Mouse (Mus musculus) left cerebral cortex, postnatal 25 days (tissue): Measurements from ENCODE around the gene Slc24a3. TPM values are rescaled to one million over a fixed set of nuclear protein-coding genes. Genes with fewer than 3 reads are reported as not detected.

Experiments used
- DNase-seq, 2 experiments: peaks; one replicate each; pipeline ENCODE4 v3.0.0; 2022; ENCODE audit warnings: low spot score in 2 of 2, mixed read lengths in 1 of 2
- intact Hi-C: fragments of 180-260 bp; cut with DNase I; formaldehyde crosslinking; loops from one replicate; pipeline ENCODE4 v1.15.1; 2025
- total RNA-seq, 2 experiments: library from RNA; stranded (reverse); gene quantifications; 2 replicates each; pipeline ENCODE4 v1.2.3; 2021

Slc24a3 gene
- total RNA-seq, 2 experiments from 2014 or later, result 130 to 132 TPM

DNA sequence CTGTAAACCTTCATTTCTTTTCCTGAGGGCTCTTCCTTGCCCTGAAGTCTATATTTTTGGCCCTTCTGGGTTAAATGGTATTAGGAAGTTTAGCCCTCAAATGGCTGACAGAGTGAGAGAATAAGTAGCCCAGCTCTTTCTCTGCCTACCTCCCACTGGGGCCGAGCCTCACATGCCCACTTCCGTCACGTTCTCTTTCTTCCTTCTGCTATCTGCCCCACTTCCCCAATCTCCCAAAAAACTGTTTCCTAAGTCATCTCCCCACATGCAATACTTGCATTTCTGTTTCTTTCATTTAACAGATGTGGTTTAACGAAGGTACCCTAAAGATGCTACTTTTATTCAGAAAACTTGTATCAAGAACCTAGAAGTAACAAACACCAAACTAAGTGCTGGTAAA, 406.6 kb downstream of the Slc24a3 start:
- DNase-seq, result no peak
- intact Hi-C loops, result no loop called here

DNA sequence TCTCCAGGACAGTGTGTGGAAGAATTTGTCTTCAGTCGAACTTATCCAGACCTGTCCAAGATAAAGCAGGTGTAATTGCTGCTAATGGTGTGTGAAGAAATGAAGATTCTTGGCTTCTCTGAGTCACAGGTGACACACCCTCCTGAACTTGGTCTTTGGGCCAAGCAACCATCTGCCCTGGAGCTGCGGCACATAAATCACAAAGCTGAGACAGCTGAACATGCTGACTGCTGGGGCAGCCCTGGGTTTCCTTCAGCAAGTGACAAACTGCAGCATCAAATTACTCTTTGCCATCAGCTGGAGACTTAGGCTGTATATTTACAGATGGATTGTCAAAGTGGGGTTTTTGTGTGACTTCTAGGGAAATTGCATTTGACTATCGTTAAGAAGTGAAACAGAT, 415.5 kb downstream of the Slc24a3 start:
- intact Hi-C loops, result loop anchor here (10.0 kb wide), 1 partner anchor 238 kb away; no protein-coding TSS in a partner anchor
- DNase-seq, result no peak

DNA sequence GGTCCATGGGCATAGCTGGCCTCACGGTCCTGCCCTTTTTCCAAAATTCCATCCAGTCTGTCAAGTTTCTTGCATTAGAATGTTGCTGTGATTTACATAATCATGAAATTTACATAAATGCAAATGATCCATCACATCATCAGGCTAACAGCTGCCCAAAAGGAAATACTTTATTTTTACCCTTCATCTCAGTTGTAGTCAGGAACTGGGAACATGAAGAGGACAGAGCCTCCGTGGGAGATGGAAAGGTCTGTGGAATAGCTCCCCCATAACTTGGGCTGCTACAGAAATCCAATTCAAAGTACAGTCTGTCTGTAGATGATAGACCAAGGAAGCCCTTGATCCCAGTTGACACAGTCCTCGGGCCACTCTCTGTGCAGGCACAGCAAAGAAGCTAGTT, 417.9 kb downstream of the Slc24a3 start:
- DNase-seq, result peak in 1 of 2 experiments; percentile 56
- intact Hi-C loops, result loop anchor here (5.0 to 10.0 kb wide), 4 partner anchors 68 to 948 kb away; no protein-coding TSS in a partner anchor

DNA sequence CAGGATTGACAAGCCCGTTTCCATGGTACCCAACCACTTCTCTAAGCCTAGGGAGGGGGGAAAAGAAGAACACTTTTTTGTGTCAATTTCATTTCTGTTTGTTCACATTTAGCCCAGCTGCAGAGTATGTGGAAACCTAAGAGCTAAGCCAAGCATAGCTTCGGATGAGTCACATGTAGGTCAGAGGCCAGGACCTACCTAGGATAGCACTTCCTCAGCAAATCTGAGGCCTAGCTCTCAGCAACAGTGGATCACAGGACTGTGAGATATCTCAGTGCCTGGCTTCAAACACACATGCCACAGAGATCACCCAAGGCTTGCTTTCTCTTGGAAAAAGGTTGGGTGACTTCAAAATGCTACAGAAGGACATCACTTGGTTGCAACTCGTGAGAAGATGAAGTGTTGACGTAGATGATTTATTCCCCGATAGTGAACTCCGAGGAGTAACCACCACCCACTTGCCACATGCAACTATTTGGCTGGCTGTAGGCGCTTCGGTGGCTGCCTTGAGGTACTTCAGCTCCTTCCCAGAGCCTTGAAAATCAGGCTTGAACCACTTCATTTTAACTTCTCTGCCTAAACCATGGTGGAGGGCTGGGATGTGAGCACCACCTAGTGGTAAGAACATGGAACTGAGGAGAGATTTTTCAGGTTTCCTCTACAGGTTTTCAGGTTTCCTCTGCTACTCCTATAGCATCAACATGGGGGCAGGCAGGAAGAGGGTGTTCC, 420.6 kb downstream of the Slc24a3 start:
- peak; percentile 70 to 86 for DNase-seq
- intact Hi-C loops, result loop anchor here (1.0 to 10.0 kb wide), 6 partner anchors 31 to 951 kb away; no protein-coding TSS in a partner anchor

DNA sequence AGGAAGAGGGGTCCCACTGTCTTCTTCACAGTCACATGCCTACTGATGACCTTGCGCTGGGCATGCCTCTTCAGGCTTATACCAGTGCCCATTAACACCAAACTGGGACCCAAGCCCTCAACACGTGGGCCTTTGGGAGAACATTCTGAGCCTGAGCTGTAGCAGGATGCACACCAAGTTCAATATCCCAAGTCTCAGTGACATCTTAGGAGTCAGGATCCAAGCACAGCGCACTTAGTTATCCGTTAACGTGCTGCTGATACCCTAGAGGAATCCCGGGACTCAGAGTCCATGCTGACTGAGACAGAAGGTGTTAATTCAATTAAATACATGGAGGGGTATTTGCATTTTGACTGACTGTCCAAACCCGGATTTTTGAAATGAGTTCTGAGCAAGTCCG, 424.3 kb downstream of the Slc24a3 start:
- intact Hi-C loops, result no loop called here
- DNase-seq, result no peak

DNA sequence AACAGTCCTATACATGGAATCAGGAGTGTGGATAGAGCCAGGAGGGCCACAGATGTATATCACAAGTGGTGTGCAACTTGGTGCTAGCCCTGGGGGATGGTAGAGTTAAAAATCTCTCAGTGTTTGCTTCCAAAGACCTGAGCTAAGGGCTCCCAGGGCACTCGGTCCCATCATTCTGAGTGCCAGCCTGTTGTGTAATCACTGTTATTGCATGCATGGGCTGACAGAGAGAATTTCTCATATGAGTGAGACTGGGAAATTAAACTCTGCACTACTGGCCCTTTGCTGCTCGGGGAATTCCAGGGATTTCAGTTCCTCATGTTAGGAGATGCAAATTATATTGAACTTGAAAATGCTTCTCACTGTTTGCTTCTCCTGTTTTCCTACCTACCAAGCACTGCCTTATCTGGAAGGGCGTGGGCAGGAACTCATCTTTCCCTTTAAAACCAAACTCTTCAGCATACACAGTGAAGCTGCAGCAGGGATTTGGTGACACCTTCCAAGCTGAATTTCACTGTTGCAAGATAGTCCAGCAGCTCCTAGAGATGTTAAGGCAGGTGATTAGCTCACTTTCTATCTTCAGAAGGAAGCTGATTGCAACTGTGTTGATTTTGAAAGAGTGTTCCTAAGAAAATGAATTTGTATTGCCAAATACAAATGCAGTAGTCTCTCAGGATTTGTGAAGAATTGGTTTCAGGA, 426.2 kb downstream of the Slc24a3 start:
- no peak for DNase-seq
- intact Hi-C loops, result no loop called here

DNA sequence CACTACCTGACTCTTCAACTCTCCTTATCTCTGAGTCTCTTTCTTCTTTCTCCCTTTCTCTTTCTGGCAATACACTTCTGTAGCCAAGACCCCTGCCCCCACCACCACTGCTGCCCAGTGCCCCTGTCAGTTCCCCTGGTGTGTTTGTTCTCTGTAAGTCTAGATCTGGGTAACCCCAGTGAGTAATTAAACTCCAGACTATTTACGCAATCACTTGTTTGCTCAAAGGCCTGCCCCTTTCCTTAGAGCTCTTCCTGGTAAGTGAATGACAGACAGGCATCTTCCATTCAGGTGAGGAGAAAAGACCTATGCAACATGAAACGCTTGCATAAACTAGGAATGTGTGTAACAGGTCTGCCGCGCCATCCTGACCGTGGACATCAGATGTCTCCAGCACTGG, 430.3 kb downstream of the Slc24a3 start:
- intact Hi-C loops, result no loop called here

DNA sequence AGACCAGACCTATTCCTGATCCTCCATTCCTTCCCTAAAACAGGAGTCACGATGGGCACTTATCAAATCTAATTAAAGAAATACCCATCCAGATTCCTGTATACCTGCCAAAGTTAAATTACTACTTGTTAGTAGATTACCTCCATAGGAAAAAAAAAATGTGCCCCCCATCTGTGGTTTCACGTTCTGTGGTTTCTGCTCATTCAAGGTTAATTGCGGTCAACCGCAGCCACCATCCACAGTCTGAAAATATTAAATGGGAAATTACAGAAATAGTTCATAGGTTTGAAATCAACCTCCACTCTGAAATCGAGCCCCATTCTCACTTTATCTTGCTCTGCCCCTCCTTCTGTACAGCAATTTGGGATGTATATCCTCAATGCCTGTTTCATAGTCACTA, 440.3 kb downstream of the Slc24a3 start:
- intact Hi-C loops, result no loop called here
- DNase-seq, result no peak

More for the DNA sequence above, 430.3 kb downstream of the Slc24a3 start:
- no peak for DNase-seq

DNA sequence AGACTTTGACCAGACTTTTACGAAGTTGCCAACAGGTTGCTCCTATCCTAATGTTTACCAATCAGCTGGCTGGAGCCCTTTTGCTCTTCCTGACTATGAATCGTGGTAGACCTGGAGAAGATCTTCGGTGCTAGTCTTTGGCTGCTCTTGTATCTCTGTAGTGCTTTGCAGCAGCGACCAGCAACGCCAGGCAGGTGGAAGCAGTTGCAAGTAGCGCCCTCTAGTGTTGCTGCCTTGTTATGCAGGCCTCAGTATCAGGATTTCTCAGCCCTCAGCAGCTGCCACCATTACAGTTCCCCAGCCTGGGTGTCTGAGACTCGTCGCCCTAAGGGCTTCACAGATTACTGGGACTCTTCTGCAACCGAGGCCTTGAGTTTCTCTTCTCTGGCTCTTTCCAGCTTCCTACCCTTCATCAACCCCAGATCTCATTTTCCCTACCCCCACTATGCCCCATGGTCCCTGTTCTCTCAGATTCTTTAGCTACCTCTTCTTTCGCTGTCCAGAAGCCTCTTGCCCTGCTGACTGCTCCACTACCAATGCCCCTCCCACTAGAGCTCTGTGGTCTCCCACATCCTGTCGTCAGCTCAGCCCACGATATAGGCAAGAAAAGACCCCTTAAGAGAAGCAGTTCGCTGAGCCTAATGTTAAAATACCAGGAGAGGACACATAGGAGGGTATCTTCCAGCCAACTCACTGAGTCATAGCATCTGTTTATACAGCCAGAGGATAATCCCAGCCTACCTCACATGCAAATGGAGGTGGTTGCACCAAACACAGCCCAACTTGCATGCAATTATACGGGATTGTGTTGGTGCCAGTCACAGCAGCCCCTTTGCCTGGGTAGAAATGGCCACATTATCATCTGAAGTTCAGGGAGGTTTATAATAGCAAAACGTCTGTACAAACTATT, 443.5 kb downstream of the Slc24a3 start:
- peak; percentile 55 to 71 for DNase-seq
- intact Hi-C loops, result no loop called here

DNA sequence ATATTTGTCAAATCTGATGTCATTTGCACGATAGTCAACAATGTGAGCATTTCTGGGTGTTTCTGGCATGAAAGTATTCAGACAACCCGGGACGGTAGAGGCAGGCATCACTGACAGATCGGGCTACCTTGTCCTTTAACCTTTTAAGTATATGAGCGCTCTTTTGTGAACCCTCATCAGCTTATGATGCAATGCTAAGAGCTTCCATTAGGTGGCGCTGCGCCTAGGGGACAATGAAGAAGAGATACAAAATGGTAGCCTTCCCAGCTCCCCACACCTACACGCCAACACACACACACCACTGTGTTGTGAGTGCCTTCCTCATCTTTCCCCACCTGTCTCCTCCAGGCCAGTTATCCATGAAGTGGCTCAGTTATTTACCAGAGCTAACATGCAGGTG, 445.4 kb downstream of the Slc24a3 start:
- intact Hi-C loops, result no loop called here
- no peak for DNase-seq

DNA sequence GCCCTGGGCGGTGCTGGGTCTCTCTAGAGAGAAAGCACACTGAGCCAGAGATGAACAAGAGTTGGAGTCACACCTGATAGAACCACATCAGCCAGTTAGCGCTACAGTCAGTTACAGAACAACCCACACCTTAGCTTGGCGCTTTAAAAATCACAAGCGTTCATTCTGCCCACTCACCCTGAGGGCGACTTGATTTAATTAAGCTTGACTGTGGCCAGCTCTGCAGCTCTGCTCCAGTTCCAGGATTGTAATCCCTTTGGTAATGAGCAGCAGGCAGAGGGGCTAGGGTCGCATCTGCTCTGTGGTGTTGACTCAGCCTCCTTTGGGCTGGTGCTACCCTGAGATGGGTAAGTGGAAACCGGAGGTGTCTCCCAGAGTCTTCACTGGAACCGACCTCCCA, 446.2 kb downstream of the Slc24a3 start:
- intact Hi-C loops, result no loop called here
- DNase-seq, result peak in 1 of 2 experiments; percentile 53

DNA sequence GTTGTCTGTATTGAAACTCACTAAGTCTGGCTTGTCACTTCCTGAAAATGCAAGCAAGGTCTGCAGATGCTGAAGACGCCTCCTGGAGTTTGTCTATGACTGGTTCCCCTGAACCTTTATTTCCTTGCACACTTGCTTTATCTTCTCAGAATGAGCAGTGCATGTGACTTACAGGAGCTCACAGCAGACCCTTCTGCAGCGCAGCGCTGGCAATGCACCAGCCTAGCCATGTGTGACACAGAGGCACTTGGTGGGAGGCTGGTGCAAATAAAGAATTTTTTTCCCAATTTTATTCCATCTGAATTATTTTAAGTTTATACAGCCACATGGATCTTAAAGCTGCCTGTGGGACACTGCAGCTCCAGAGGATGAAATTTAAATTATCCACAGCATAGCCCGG, 452.1 kb downstream of the Slc24a3 start:
- peak in 1 of 2 experiments; percentile 46 for DNase-seq
- intact Hi-C loops, result no loop called here

DNA sequence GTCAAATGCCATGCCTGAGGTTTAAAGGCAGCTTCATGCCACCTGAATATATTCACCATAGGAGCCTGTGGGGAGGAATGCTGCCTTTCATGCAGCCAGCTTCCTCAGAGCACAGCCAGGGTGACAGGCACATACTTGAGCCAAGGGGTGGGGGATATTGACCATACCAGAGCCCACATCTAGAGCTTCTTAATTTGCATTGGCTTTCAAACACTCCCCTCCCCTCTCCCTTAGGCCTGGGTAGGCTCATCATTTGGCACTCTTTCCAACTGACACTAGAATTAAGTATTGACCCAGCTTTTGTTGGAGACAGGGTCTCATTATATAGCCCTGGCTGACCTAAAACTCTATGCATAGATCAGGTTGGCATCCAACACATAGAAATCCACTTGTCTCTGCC, 453.2 kb downstream of the Slc24a3 start:
- no peak for DNase-seq

DNA sequence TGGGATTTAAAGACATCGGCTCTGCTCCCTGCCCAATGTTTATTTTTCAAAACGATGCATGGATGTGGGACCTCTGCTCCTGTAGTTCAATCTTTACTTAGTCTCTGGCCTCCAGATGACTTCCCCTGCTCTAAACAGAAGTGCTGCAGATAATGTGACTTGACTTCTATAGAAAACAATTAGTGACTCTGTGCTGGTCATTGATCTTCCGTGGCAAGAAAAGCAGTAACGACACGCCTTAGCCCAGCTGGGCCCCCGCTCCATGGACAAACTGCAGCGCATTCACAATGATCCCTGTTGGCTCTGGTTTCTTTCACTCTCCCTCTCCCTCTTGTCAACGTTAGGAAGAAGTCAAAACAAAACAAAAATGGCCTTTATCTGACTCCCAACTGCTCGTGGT, 453.6 kb downstream of the Slc24a3 start:
- intact Hi-C loops, result no loop called here
- DNase-seq, result no peak

More for the DNA sequence above, 453.2 kb downstream of the Slc24a3 start:
- intact Hi-C loops, result no loop called here

DNA sequence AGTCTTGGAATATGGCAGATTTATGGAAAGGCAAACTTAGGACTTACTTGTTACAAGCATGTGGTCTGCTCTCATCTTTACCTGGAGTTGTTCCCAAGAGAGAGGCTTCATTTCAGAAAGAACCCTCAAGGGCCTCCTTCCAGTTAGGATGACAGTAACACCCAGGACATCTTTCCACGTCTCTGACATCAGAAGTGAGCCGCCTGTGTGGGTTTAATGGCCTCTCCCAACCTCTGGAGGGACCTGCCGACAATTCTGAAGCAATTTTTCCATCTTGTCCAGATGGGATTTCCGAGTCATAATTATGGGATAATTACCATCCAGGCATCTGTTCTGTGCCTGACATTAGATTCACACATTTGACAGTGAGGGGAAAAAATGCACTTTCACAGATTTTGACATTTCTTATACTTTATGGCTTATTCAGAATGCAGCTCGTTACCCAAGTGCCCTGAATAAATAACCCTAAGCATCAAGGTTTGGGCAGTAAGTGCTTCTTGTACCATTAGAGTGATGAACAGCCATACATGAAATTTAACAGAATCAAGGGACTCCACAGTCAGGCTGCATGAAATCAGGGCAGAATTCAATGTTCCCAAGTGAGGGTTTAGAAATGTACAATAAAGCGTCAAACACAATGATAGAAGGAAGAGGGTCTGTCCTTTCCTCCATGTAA, 463.7 kb downstream of the Slc24a3 start:
- no peak for DNase-seq
- intact Hi-C loops, result no loop called here

DNA sequence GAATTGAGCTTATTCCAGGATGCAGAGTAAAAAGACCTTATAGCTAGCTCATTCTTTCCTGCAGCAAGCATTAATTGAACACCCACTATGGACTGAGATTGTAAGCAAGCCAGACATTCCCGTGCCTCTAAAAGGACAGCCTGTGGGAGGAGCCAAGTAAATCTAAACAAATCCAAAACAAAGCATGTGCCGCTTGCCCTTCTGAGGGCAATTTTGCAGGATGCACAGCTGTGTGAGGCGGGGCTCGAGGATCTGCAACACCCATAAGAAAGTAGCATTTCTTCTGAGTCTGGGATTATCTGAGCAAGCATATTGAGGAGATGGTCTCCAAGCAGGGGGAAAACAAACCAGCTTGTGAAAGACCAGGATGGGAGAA, 464.2 kb downstream of the Slc24a3 start:
- intact Hi-C loops, result no loop called here
- no peak for DNase-seq

DNA sequence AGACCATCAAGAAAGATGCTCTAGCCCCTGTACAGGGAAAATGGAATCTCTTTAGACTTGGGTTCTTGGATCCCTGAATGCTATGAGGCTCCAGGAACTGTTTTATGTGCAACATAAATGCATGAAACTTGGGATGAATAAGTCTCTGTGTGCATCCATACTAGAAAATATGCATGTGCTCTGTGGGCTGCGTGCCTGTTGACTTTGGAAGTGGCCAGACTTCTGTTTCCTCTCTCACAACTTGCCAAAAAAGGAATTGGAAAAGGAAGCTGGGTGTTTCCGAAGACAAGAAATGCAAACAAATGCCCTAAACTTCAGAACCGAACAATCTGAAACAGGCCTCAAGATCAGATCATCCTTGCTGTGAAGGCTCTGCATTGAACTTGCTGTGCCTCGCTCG, 466.3 kb downstream of the Slc24a3 start:
- intact Hi-C loops, result no loop called here
- no peak for DNase-seq

DNA sequence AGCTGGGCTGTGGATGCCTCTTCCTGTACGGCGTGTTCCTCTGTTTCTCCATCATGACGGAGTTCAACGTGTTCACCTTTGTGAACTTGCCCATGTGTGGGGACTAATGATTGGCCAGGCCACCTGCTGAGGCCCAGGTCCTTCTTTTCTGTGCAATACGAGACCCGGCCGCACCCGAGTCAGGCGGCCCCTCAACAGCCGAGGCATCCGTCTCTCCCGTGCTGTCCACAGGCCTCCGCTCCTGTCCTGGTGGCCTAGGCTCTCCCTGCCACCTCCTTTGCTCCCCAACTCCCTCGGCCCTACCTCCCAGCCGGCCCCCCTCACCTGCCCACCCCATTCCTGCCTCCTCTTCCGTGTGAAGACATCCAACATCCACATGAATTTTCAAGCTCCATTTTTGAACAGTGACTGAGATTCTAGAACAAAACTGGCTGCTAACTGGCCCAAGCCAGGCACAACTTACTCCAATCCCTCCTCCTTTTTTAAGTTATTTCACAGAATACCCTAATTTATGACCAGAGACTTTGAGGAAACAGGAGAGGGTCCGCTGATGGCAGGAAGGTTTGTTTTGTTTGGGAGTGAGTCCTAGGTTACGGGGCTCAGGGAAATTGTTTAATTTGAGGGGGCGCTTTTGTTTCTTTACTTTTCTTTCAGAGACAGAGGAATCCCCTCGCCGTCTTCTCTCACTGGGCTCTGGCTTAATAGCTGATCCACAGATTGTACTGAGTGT, 472.9 kb downstream of the Slc24a3 start:
- no peak for DNase-seq
- intact Hi-C loops, result no loop called here

DNA sequence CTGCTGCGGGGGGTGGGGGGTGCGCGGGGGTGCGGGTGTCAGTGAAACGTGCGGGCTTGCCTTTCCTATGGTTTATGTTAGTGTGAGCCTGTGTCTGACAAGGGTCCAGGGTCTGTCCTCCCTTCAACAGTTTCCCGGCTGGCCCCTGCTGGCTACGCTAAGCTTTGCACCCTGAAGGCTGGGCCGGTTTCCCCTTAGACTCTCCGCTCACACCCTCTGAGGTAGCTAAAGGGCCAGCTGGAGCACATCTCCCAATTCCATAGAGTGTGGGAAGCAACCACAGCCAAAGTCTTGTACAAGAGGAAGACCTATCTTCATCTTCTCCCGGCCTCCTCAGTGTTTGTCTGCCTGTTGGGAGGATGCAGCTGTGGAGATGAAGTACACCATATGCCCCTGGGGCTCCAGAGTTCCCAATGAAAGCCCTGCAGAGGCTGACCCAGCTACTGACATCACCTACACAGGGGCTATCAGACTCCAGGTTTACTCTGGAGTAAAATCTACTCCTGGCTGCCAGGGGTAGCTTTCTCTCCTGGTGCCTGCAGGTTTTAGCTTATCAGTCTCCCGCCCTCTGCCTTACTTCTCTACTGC, 487.9 kb downstream of the Slc24a3 start:
- no peak for DNase-seq
- intact Hi-C loops, result no loop called here
